Mouse (Mus musculus): ENCODE data around the gene Abca12.

GRCm38 (mm10) chr1:71263532-71263931, 151.2 kb downstream of the Abca12 start:
- TF ChIP-seq CTCF (IDR thresholded peaks at IDR 0.05; ENCODE audit: low read depth) (no peak), EP300 (IDR thresholded peaks at IDR 0.05; ENCODE audit: low read depth) (no peak)

All from liver, embryonic 14.5 days (tissue).